Mouse (Mus musculus) heart, adult 11 months (tissue): ENCODE measurements at regions not wholly inside any gene's neighbourhood (a gene's known extent, or its start where the extent isn't known, plus 50 kb on each side); places are given as distances from the start of the nearest gene placed in this dataset.

ENCODE experiments used
- DNase-seq: peaks from one replicate; pipeline ENCODE4 v3.0.0; 2022

DNA sequence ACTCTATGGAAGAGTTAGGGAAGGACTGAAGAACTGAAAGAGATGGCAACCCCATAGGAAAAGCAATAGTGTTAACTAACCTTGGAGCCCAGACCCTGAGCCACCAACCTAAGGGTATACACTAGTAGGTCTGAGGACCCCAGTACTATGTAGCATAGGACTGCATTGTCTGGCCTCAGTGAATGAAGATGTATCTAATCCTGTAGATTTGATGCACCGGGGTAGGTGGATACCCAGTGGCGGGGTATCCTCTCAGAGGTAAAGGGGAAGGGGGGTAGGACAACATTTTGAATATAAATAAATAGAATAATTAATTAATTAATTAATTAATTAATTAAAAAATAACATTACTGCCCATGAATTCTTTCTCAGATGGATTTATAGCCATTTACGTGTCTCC lies 387.9 kb upstream of the 4921530L21Rik start:
- peak; percentile 11 for DNase-seq

DNA sequence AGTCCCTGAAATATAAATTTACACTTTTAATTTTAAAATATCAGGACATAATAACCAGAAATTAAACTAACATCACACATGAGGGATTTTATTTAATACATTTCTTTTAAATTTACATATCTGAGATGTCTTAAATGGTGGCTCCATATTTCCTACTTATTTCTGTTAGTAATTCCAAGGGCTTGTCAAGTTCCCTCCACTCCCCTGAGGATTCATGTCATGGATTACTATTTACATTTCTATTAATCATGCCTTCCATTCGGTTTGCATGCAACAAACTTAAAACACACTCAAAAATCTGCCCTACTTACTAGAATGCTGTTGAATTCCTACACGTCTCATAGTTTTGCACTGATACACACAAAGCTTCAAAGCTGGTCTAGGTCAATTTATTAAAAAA lies 387.1 kb upstream of the 4921530L21Rik start:
- no peak for DNase-seq

DNA sequence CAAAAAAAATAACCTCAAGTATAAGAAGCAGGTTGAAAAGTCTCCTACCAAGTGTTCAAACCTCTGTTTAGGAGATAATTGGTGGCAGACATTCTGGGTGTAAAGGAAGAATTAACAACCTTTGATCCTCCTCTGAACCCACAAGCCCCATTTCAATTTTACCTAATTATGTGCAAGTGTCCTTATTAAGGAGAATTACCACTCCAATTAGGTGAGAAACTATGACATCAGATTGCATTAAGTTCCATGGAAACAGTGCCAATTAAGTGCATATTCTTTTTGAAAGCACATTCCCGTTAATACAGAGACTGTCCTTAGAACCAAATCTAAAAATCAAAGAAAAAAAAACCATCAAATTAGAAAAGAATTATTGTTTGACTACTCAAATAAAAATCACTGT lies 366.0 kb upstream of the 4921530L21Rik start:
- DNase-seq, result no peak

DNA sequence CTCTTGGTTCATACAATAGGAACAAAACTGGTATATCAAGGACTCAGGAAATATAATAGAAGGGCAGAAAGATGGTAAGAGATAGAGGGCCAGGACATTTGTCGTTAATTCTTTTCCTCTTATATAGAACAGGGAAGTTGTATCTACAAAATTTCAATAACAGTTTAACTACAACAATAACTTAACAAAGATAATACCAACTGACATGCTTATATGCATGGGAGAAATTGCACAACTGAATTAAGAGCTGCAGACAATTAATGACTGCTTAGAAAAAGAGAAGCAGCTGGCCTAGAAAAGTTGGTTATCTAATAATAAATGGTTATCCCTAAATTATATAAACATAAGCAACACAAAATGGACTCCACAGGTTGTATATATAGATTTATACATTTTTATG lies 362.2 kb upstream of the 4921530L21Rik start:
- DNase-seq, result no peak

DNA sequence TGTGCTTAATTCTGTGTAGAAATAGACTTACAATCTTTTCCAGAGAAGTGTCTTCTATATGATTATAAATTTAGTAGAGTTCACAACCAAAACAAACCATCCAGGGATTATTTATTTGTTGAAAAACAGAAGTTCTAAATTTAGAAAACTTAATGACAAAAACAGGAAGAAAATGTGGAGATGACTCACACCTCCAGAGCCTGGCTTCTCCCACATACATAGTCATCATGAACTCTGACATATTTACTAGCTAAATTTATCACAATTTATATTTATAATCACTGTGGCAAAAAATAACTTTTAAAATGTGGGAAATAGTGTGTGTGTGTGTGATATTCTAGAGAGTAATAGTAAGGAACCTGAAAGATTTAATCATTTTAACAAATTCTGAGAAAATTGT lies 337.2 kb upstream of the 4921530L21Rik start:
- no peak for DNase-seq

DNA sequence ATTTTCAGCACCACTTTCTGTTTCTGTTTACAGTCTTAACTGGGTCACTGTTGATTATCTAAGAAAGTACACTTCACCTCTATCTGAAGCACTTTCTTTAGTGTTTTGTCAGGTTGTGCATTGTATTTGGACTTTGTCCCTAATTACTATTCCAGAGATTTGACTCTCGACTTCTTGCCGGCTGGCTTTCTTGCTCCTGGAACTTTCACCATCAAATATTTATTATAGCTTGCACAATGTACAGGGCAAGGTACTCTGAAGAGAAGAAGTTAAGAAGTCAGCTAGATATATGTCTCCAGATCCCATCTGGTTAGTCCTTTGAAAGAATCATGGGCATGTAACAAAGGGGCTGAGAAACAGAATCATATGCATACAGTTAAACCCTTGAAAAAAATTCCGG lies 290.0 kb upstream of the 4921530L21Rik start:
- DNase-seq, result no peak

DNA sequence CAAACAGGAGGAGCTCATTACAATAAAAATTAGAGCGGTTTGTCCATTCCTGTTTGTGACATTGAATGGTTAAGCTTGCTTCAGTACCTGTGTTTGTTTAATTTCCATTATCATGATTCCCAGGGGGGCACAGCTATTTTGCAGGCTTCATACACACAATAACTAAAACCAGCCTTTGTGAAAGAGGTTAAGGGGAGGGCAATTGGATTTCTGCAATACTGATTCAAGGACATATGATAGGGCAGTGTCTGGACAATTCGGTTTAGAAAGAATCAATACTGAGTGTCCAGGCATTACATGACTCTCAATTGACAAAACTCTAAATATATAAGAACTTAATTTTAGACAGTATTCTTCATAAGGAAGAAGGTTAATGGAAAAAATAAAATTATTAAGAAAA lies 284.7 kb upstream of the 4921530L21Rik start:
- no peak for DNase-seq

DNA sequence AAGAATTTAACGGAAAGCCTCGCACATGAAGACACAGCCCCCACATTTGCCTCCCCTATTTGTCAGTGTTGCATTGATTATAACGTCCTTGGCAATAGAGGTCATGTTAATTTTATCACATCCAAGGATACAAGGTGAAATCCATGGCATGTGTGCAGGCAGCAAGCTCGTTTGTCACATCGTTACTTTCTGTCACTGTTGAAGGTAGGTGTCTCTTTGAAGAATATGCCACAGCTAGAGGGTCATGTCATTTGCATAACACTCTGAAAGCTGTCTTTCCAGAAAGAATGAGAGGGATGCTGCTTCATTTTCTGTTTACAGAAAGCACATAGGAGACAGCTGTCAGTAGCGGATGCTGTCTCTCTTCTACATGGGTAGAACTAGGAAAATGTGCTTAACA lies 235.1 kb upstream of the 4921530L21Rik start:
- DNase-seq, result no peak

DNA sequence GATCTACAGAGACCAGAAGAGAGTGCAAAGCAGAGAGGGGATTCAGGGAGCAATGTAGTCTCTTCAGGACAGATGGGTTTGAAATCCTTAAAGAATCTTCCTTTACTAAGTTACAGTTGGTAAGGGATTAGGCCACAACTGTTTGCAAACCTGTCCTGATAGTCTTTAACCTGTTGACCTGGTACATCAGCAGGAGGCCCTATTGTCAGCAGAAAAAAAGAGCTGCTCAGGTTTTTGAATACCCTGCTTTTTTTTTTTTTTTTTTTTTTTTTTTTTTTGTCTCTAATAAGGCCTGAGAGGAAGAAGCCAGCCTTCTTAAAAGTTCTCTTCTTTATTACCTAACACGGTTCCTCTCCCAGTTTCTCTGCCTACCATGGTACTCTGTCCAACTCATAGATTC lies 221.5 kb upstream of the 4921530L21Rik start:
- DNase-seq, result no peak

DNA sequence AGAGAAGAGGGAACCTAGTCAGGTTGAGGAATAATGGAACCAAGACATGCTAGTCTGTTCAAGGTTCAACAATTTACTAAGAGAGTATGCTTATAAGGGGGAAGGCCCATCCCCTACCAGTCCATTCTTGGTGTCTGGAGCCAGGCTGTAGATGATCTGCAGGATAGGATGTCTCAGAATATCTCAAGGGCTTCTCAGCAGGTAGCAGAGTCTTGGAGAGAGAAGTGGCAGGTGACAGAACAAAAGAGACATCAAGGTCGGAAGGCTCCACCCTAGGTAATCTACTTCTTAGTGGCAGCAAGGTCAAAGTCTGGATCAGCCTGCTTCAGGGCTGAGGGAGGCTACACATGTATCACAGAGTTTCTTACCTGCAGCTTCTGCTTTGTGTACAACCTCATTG lies 220.2 kb upstream of the 4921530L21Rik start:
- peak; percentile 66 for DNase-seq

DNA sequence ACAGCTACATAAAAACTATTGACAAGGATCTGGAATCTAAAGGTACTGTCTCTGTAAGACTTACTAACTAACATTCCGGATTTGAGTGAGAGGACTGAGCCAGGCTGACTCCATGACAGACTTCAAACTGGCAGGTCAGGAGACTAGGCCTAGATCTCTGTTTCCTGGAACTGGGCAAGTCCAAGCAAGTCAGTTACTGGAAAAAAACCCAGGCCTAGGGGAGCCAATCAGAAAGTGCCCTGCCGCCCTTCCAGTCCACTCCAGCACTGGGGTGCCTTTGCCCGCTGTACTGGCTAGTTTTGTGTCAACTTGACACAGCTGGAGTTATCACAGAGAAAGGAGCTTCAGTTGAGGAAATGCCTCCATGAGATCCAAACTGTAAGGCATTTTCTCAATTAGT lies 219.6 kb upstream of the 4921530L21Rik start:
- peak; percentile 68 for DNase-seq

DNA sequence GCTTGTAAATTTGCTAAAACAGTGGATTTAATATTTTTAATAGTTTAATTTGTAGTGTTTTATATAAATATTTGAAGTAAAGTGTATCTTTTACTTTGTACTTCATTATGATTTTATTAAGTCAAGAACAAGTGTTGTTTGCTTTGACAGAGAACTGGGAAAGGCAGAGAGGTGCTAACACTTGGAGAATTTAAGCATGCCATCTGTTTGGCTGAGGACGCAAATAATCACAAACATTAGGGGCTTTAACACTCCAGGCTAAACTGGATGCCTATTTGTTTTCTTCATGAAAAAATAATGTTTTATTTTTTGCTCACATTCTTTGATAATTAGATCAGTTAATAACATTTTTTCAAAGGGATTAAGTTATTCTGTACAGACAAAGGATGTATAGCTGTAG lies 193.6 kb upstream of the 4921530L21Rik start:
- no peak for DNase-seq

DNA sequence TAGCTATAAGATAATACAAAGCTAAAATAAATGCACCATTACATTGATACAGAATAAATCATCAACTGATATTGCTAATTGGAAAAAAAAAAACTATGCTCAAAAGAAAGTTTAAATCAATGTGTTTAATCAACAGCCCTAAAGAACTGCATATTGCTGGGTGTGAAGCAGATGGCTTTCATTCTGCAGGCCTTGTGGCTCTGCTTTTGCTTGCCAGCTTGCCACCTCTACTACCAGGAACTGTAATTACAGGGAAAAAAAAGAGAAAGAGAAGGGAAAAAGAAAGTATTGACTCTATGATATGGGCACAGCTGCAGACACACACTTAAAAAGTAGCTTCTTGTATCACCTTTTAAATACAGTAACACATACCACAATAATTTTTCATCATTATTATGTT lies 192.4 kb upstream of the 4921530L21Rik start:
- no peak for DNase-seq

DNA sequence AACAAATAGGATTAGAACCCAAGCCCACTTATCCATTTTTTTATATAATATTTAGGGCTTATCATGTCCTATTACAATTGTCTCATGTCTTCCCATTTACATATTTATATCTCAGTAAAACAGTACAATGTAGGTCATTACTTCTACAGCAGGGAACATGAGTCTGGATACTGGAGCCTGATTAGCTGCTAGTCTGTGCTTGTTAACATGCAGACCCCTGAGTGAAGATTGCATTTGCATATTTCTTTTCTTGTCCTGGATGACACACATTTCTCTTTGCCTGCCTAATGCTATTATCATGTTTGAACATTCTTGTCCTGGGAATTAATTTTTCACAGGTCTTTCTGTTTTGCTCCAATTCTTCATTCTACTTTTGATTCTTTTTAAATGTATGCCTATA lies 155.0 kb upstream of the 4921530L21Rik start:
- DNase-seq, result no peak

DNA sequence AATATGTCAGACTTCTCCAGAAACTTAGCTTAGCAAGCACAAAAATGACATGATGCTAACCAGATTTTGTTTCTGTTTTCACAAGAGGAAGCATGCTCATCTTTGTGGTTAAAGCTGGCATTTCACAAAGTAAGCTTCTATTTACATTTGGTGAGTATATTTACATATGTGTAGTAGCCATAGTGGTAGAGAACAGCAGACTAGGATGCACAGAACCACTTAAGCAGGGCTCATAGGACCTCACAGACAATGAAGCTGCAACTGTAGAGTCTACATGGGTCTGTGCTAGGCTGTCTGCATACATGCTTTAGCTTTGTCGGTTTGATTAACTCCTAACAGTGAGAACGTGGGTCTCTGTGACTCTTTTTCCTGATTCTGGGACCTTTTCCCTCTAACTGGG lies 105.3 kb upstream of the 4921530L21Rik start:
- DNase-seq, result no peak

DNA sequence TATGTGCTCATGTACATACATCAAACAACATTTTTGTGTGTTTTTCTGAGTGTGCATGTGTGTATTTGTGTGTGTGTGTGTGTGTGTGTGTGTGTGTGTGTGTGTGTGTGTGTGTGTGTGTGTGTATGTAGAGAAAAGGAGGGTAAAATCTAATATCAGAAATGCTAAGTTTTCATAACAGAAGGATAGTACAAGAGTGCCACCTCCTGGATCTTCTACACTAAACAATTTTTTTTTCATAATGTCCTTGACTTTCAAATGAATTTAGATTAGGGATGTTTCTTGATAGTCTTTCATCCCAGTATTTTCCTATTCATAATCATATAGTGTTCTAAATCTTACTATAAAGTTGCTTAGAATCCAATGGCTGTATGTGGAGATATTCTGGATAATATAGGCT lies 103.6 kb upstream of the 4921530L21Rik start:
- DNase-seq, result no peak
